Mouse (Mus musculus): ENCODE measurements at regions not wholly inside any gene's neighbourhood (a gene's known extent, or its start where the extent isn't known, plus 50 kb on each side); places are given as distances from the start of the nearest gene placed in this dataset.
"Not testable (repeated sequence)": the region's sequence is repeated elsewhere in the genome, so short reads cannot be mapped to it uniquely, and the experiment has no call there.

- DNase-seq: no peak
Measured at GRCm38 (mm10) chr10:69046008-69046555, 105.2 kb upstream of the Rhobtb1 start.

DNA sequence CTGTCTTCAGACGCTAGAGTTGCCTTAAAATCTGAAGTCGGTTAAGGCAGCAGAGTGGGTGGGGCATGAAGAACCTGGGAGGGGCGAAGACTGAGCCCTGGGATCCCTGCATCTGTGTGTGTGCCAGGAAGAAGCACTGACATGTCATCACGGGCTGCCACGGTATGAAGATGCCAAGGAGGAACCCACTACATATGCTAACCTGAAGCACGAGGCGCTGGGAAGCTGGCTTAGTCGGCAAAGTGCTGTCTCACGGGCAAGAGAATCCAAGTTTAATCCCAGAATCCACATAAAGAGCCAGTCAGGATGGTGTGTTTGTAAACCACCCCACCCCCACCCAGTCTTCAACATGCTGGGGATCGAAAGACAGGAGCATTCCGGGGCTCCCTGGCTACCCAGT is 73.2 kb upstream of the Rhobtb1 start:
- no peak for DNase-seq

DNA sequence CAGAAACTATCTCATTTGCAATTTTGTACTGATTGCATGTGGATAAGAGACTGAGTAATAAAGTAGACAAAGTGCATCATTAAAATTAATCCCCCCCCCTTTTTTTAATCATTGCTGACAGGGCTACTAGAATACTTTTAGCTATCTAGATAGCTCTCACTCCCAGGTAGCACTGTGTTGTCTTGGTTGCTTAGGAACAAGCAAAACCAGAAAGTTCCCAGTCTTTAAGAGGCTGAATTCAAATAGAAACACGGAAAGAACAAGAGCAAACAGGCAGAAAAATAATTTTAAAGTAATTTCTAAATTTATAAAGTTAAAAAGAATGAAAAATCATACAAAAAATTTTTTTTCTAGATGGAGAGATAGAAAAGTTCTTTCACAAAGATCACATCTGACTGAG is 65.0 kb upstream of the Rhobtb1 start:
- DNase-seq: no peak

- no peak for DNase-seq
Measured at GRCm38 (mm10) chr10:69091872-69092271, 59.4 kb upstream of the Rhobtb1 start.

DNA sequence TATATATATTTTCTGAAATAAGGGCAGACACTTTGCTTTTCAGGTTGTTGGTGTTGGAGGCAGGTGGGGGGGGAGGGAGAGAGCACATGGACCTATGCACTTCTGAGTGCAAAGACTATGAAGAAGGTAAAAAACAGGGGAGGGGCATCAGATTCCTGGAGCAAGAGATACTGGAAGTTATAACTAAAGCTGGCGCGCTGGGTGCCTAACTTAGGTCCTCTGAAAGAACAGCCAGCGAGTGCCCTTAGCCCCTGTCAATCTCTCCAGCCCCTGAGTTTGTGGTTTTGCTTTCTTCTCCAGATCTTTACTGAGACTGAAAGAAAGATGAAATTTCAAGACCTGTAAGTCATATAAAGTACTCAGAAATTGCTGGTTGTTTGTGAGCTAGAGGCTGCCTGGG is 51.2 kb upstream of the Rhobtb1 start:
- DNase-seq: no peak

DNA sequence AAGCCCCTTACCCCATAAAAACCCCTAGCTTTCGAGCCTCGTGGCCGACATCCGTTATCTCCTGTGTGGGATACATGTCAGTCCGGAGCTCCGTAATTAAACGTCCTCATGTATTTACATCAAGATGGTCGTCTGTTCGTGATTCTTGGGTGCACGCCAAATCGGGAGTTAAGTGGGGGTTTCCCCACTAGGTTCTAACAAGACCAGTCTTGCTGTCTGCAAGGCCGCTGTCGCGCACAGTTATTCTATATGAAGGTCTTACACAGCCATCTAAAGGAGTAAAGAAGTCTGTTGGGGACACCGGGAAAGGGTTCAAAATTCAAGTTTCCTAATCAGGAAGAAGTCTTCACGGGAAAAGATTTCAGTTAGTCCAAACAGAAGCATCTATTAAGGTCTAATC is 50.5 kb upstream of the Rhobtb1 start:
- DNase-seq: not testable (repeated sequence)

All from liver (tissue).